Mouse (Mus musculus) limb, embryonic 13.5 days (tissue): ENCODE measurements at regions not wholly inside any gene's neighbourhood (a gene's known extent, or its start where the extent isn't known, plus 50 kb on each side); places are given as distances from the start of the nearest gene placed in this dataset.
A peak's percentile ranks its signal among the peaks of the same experiment; 100 is the strongest.

Source experiments
- ATAC-seq: fragments of 200-750 bp; cut with Nextera tagmentation; 2 replicates; pipeline ENCODE4 v1.8.0; 2017; ENCODE audit warnings: low read depth, moderate number of reproducible peaks, moderate TSS enrichment; ENCODE audit not compliant: low FRiP score
- H3K27ac ChIP-seq: fragments of 300-500 bp; sonication (generic); 2 replicates; pipeline ENCODE4 v1.5.1; 2015; ENCODE audit warnings: inconsistent platforms, mild to moderate bottlenecking, moderate library complexity
- H3K27me3 ChIP-seq: fragments of 300-500 bp; sonication (generic); 2 replicates; pipeline ENCODE4 v1.6.1; 2015; ENCODE audit warnings: mild to moderate bottlenecking, inconsistent platforms
- H3K36me3 ChIP-seq: fragments of 300-500 bp; sonication (generic); 2 replicates; pipeline ENCODE4 v1.6.1; 2015; ENCODE audit warnings: inconsistent platforms, mild to moderate bottlenecking, moderate library complexity
- H3K4me1 ChIP-seq: fragments of 300-500 bp; sonication (generic); 2 replicates; pipeline ENCODE4 v1.6.1; 2015; ENCODE audit warnings: inconsistent platforms
- H3K4me2 ChIP-seq: fragments of 300-500 bp; sonication (generic); replicated peaks from 2 replicates; pipeline ENCODE4 v1.6.1; 2015; ENCODE audit warnings: inconsistent platforms, mild to moderate bottlenecking, moderate library complexity
- H3K4me3 ChIP-seq: fragments of 300-500 bp; sonication (generic); 2 replicates; pipeline ENCODE4 v1.5.1; 2015; ENCODE audit warnings: moderate library complexity, mild to moderate bottlenecking, inconsistent platforms
- H3K9ac ChIP-seq: fragments of 300-500 bp; sonication (generic); 2 replicates; pipeline ENCODE4 v1.6.1; 2015; ENCODE audit warnings: mild to moderate bottlenecking, inconsistent platforms
- H3K9me3 ChIP-seq: fragments of 300-500 bp; sonication (generic); 2 replicates; pipeline ENCODE4 v1.6.1; 2016; ENCODE audit warnings: inconsistent platforms
- WGBS: fragments of 180-500 bp; shearing (Covaris S2); methylation state at CpG from one replicate; pipeline ENCODE4 v1.1.7; 2015; 5-methylcytosine and 5-hydroxymethylcytosine counted together

- Histone ChIP-seq H3K27ac (no peak overlapping the region), H3K27me3 (no peaks in the 10 kb centered on the region), H3K9me3 (no peaks in the 10 kb centered on the region), H3K4me3 (no peak overlapping the region), H3K9ac (no peak overlapping the region), H3K36me3 (no peaks in the 10 kb centered on the region), H3K4me1 (no peaks in the 10 kb centered on the region), H3K4me2 (no peak overlapping the region)
- ATAC-seq, result no peak
- 27% methylated on average over 4 of the region's 4 CpGs for WGBS
Observed at GRCm38 (mm10) chr16:85259838-85260237, 86.3 kb upstream of the App start.

DNA sequence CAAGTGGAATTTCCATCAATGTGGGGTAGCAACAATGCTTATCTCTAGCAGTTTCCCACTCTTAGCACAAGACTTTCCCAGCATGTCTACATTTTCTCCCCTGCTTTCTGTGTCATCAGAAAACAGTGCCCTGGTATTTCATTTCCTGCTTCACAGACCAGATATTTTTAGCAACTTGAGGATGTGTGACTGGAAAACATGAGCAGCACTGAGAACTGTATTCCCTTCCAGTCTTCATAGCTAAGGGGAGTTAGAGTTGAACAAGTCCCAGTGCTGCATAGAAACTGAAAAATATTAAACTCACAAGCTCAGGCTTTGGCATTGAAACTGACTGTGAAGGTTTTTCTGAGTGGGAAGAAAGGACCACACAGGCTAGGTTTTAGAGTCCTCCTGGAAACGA lies 73.7 kb upstream of the App start:
- 55% methylated on average over 1 of the region's 1 CpGs for WGBS
- H3K4me3 ChIP-seq, result no peak overlapping the region

GRCm38 (mm10) chr16:85233037-85233436 lies 59.5 kb upstream of the App start:
- no peaks in the 10 kb centered on the region for H3K27me3 ChIP-seq
- H3K4me2 ChIP-seq, result no peak overlapping the region
- peaks cover 10% of the 10 kb centered on the region for H3K4me1 ChIP-seq
- H3K27ac ChIP-seq, result no peak overlapping the region
- H3K4me3 ChIP-seq, result no peak overlapping the region
- H3K9ac ChIP-seq, result no peak overlapping the region
- ATAC-seq, result no peak
- WGBS, result 86% methylated on average over 1 of the region's 1 CpGs
- H3K36me3 ChIP-seq, result no peaks in the 10 kb centered on the region
- H3K9me3 ChIP-seq, result no peaks in the 10 kb centered on the region

More for the DNA sequence above, 73.7 kb upstream of the App start:
- no peak for ATAC-seq
- no peak overlapping the region for H3K9ac ChIP-seq
- H3K4me2 ChIP-seq, result no peak overlapping the region
- no peaks in the 10 kb centered on the region for H3K4me1 ChIP-seq
- no peaks in the 10 kb centered on the region for H3K27me3 ChIP-seq
- H3K27ac ChIP-seq, result no peak overlapping the region
- H3K9me3 ChIP-seq, result no peaks in the 10 kb centered on the region
- no peaks in the 10 kb centered on the region for H3K36me3 ChIP-seq

GRCm38 (mm10) chr16:85231908-85232467 lies 58.4 kb upstream of the App start:
- H3K4me1 ChIP-seq, result peaks cover 10% of the 10 kb centered on the region
- WGBS, result 28% methylated on average over 6 of the region's 6 CpGs
- H3K9ac ChIP-seq, result no peak overlapping the region
- H3K4me3 ChIP-seq, result no peak overlapping the region
- ATAC-seq, result peak; percentile 48; the same call in 1 of the 2 replicates
- no peak overlapping the region for H3K27ac ChIP-seq
- H3K9me3 ChIP-seq, result no peaks in the 10 kb centered on the region
- H3K36me3 ChIP-seq, result no peaks in the 10 kb centered on the region
- H3K4me2 ChIP-seq, result no peak overlapping the region
- H3K27me3 ChIP-seq, result no peaks in the 10 kb centered on the region

DNA sequence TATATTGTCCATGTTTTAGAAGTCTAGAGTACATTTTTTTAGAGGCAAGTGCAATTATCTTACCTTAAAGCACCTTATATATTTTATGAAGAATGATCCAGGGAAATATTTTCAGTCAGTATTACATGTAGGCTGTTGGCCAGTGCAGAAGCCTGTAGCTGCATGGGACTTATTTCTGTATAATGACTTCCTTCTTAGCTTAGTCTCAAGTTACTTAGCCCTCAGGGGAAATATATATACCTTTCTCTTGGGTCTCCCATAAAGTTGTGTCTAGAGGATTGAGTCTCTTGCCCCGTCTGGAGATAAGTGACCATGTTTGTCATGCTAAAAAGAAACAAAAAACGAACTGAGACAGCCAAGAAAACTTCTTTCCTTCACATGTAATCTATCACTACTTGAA lies 57.8 kb upstream of the App start:
- Histone ChIP-seq H3K9me3 (no peaks in the 10 kb centered on the region), H3K4me3 (no peak overlapping the region), H3K9ac (no peak overlapping the region), H3K4me1 (peaks cover 10% of the 10 kb centered on the region), H3K36me3 (no peaks in the 10 kb centered on the region), H3K27ac (no peak overlapping the region), H3K27me3 (no peaks in the 10 kb centered on the region), H3K4me2 (no peak overlapping the region)
- ATAC-seq, result no peak
- 31% methylated on average over 2 of the region's 2 CpGs for WGBS

GRCm38 (mm10) chr16:85224325-85224724 lies 50.8 kb upstream of the App start:
- Histone ChIP-seq H3K9me3 (no peaks in the 10 kb centered on the region), H3K4me2 (no peak overlapping the region), H3K4me1 (0 out of 2 replicates have a peak, but pooled peaks cover 4% of the 10 kb centered on the region), H3K36me3 (no peaks in the 10 kb centered on the region), H3K9ac (no peak overlapping the region), H3K4me3 (no peak overlapping the region), H3K27me3 (no peaks in the 10 kb centered on the region), H3K27ac (no peak overlapping the region)
- ATAC-seq, result no peak
- 68% methylated on average over 2 of the region's 2 CpGs for WGBS
